Comparison of ENCODE assay signal across 8 mouse cellular contexts in genomic region chr16:21778293-21778866, GRCm38 (mm10). TPM values are rescaled to one million over a fixed set of nuclear protein-coding genes. Genes with fewer than 3 reads are reported as not detected.
DNase-seq lines count a peak whose midpoint lies in the region; ATAC-seq and TF ChIP-seq lines count a peak whose summit lies in the region.

No protein-coding gene starts in this region.

- peak; percentile 55 for DNase-seq in lung, embryonic 14.5 days
- no peak for DNase-seq in lung, postnatal 25 days (ENCODE audit: low spot score)
- DNase-seq in lung, postnatal 0 days (ENCODE audit: low spot score): peak; percentile 15
- peak; percentile 56 for DNase-seq in thymus, postnatal 4 days
- no peak for DNase-seq in cerebellum, adult 9-11 months
- DNase-seq in cerebellum, postnatal 4 days (ENCODE audit: low spot score in 2 of 2): no peak

- no peaks in the 10 kb centered on the region for H3K9me3 ChIP-seq in lung, embryonic 14.5 days (ENCODE audit: low read depth, low read length)
- H3K9me3 ChIP-seq in embryonic facial prominence, embryonic 12.5 days: no peaks in the 10 kb centered on the region
- no peaks in the 10 kb centered on the region for H3K9me3 ChIP-seq in hindbrain, embryonic 15.5 days
- H3K9me3 ChIP-seq in lung, postnatal 0 days (ENCODE audit: low read length): no peaks in the 10 kb centered on the region

- no peak for TF ChIP-seq CTCF in lung, embryonic 14.5 days (IDR thresholded peaks at IDR 0.05; ENCODE audit: low read depth)
- no peak for TF ChIP-seq CTCF in lung, postnatal 0 days (IDR thresholded peaks at IDR 0.05)

- H3K4me2 ChIP-seq in lung, embryonic 14.5 days: 0 out of 2 replicates have a peak overlapping the region, but pooled peaks have one; percentile 28
- H3K4me2 ChIP-seq in embryonic facial prominence, embryonic 12.5 days (replicated peaks): 0 out of 2 replicates have a peak overlapping the region, but pooled peaks have one; percentile 20
- H3K4me2 ChIP-seq in hindbrain, embryonic 15.5 days: peak overlapping the region; percentile 20; the same call in 1 of the 2 replicates
- peak overlapping the region; percentile 22; the same call in 1 of the 2 replicates for H3K4me2 ChIP-seq in lung, postnatal 0 days (replicated peaks; ENCODE audit: low read depth, low read length)

- H3K27ac ChIP-seq in lung, embryonic 14.5 days (ENCODE audit: low read depth): no peak overlapping the region
- no peak overlapping the region for H3K27ac ChIP-seq in embryonic facial prominence, embryonic 12.5 days
- H3K27ac ChIP-seq in hindbrain, embryonic 15.5 days (replicated peaks): no peak overlapping the region
- H3K27ac ChIP-seq in lung, postnatal 0 days (ENCODE audit: low read length): no peak overlapping the region

- TF ChIP-seq EP300 in lung, postnatal 0 days (IDR thresholded peaks at IDR 0.05): no peak

- no peaks in the 10 kb centered on the region for H3K36me3 ChIP-seq in lung, embryonic 14.5 days (ENCODE audit: insufficient read depth)
- no peaks in the 10 kb centered on the region for H3K36me3 ChIP-seq in embryonic facial prominence, embryonic 12.5 days
- H3K36me3 ChIP-seq in hindbrain, embryonic 15.5 days: no peaks in the 10 kb centered on the region
- H3K36me3 ChIP-seq in lung, postnatal 0 days (ENCODE audit: insufficient read depth, low read length): no peaks in the 10 kb centered on the region

- WGBS in lung, embryonic 14.5 days: 37% methylated on average over 3 of the region's 3 CpGs
- 43% methylated on average over 3 of the region's 3 CpGs for WGBS in embryonic facial prominence, embryonic 12.5 days
- WGBS in hindbrain, embryonic 15.5 days: 49% methylated on average over 3 of the region's 3 CpGs
- 54% methylated on average over 3 of the region's 3 CpGs for WGBS in lung, postnatal 0 days

- ATAC-seq in lung, embryonic 14.5 days (ENCODE audit: insufficient read depth): no peak
- no peak for ATAC-seq in embryonic facial prominence, embryonic 12.5 days (ENCODE audit: insufficient number of reproducible peaks, insufficient read depth, low FRiP score, low TSS enrichment)
- ATAC-seq in hindbrain, embryonic 15.5 days (ENCODE audit: low FRiP score, low read depth): no peak
- ATAC-seq in lung, postnatal 0 days: no peak

- no peak overlapping the region for H3K9ac ChIP-seq in lung, embryonic 14.5 days
- H3K9ac ChIP-seq in embryonic facial prominence, embryonic 12.5 days: no peak overlapping the region
- H3K9ac ChIP-seq in hindbrain, embryonic 15.5 days: no peak overlapping the region
- no peak overlapping the region for H3K9ac ChIP-seq in lung, postnatal 0 days (replicated peaks; ENCODE audit: low read depth)

- H3K4me3 ChIP-seq in lung, embryonic 14.5 days (ENCODE audit: low read depth, low read length): peak overlapping the region; percentile 20; the same call in 1 of the 2 replicates
- peak overlapping the region; percentile 30 for H3K4me3 ChIP-seq in embryonic facial prominence, embryonic 12.5 days
- H3K4me3 ChIP-seq in hindbrain, embryonic 15.5 days: peak overlapping the region; percentile 6; the same call in 1 of the 2 replicates
- no peak overlapping the region for H3K4me3 ChIP-seq in lung, postnatal 0 days (ENCODE audit: low read depth, low read length)

- no peaks in the 10 kb centered on the region for H3K4me1 ChIP-seq in lung, embryonic 14.5 days (ENCODE audit: insufficient read depth)
- no peaks in the 10 kb centered on the region for H3K4me1 ChIP-seq in embryonic facial prominence, embryonic 12.5 days
- H3K4me1 ChIP-seq in hindbrain, embryonic 15.5 days (replicated peaks): no peaks in the 10 kb centered on the region
- no peaks in the 10 kb centered on the region for H3K4me1 ChIP-seq in lung, postnatal 0 days (ENCODE audit: insufficient read depth, low read depth, low read length)

- H3K27me3 ChIP-seq in lung, embryonic 14.5 days (ENCODE audit: insufficient read depth, low read length): no peaks in the 10 kb centered on the region
- H3K27me3 ChIP-seq in embryonic facial prominence, embryonic 12.5 days: no peaks in the 10 kb centered on the region
- H3K27me3 ChIP-seq in hindbrain, embryonic 15.5 days: no peaks in the 10 kb centered on the region
- no peaks in the 10 kb centered on the region for H3K27me3 ChIP-seq in lung, postnatal 0 days (replicated peaks; ENCODE audit: insufficient read depth, low read length)

RNA-seq across cellular contexts. Expression of gene Ehhadh, which starts 9.2 kb away (rescaled TPM):
- polyA plus RNA-seq in lung, embryonic 14.5 days (2014; fragmentation: Nextera tagmentation; extraction: Ambion mirVana): 1.6 and 2.4 TPM in 2 replicates
- polyA plus RNA-seq in embryonic facial prominence, embryonic 12.5 days (2016; fragmentation: Nextera tagmentation; extraction: Ambion mirVana): 2.0 and 2.4 TPM in 2 replicates
- 1.8 TPM in 2 replicates for polyA plus RNA-seq in hindbrain, embryonic 15.5 days (2015; fragmentation: Nextera tagmentation; extraction: Ambion mirVana)
- polyA plus RNA-seq in lung, postnatal 0 days (2015; fragmentation: Nextera tagmentation; extraction: Ambion mirVana): 2.0 and 2.5 TPM in 2 replicates

RNA-seq across cellular contexts. Expression of gene Map3k13, which starts 15.8 kb away (rescaled TPM):
- polyA plus RNA-seq in lung, embryonic 14.5 days (2014; fragmentation: Nextera tagmentation; extraction: Ambion mirVana): 0.65 and 0.95 TPM in 2 replicates
- 1.5 and 2.0 TPM in 2 replicates for polyA plus RNA-seq in embryonic facial prominence, embryonic 12.5 days (2016; fragmentation: Nextera tagmentation; extraction: Ambion mirVana)
- 6.4 and 6.5 TPM in 2 replicates for polyA plus RNA-seq in hindbrain, embryonic 15.5 days (2015; fragmentation: Nextera tagmentation; extraction: Ambion mirVana)
- 0.37 TPM in 2 replicates for polyA plus RNA-seq in lung, postnatal 0 days (2015; fragmentation: Nextera tagmentation; extraction: Ambion mirVana)

Comparison
In these comparisons a context has a peak if more than half of its experiments do, and no peak if none do; other contexts are left out.
1. DNase-seq: peak in lung, embryonic 14.5 days (single experiment), lung, postnatal 0 days (single experiment) and thymus, postnatal 4 days (single experiment); none in lung, postnatal 25 days (single experiment), cerebellum, adult 9-11 months (single experiment) and cerebellum, postnatal 4 days (0 of 2).
2. Peak in every context shown above with its lines, with median percentiles within 50 percentile points of each other: H3K4me2 ChIP-seq.